Mouse (Mus musculus) forebrain, postnatal 0 days (tissue): Measurements from ENCODE around the gene Vti1b. TPM values are rescaled to one million over a fixed set of nuclear protein-coding genes. Genes with fewer than 3 reads are reported as not detected.

ENCODE experiments used
- ATAC-seq: fragments of 200-750 bp; cut with Nextera tagmentation; 2 replicates; pipeline ENCODE4 v1.8.0; 2017; ENCODE audit warnings: mild to moderate bottlenecking, moderate library complexity
- DNase-seq: peaks from one replicate; pipeline ENCODE4 v3.0.0-alpha.2; 2015
- H3K27ac ChIP-seq: fragments of 300-500 bp; sonication (generic); 2 replicates; pipeline ENCODE4 v1.5.1; 2014; ENCODE audit warnings: low read depth, mild to moderate bottlenecking, antibody characterized with exemption, low read length, moderate library complexity, mixed read lengths
- H3K27me3 ChIP-seq: fragments of 300-500 bp; sonication (generic); 2 replicates; pipeline ENCODE4 v1.6.1; 2014; ENCODE audit warnings: mild to moderate bottlenecking, low read length, mixed read lengths; ENCODE audit not compliant: insufficient read depth
- H3K36me3 ChIP-seq: fragments of 300-500 bp; sonication (generic); 2 replicates; pipeline ENCODE4 v1.6.1; 2014; ENCODE audit warnings: mild to moderate bottlenecking, moderate library complexity; ENCODE audit not compliant: insufficient read depth
- H3K4me1 ChIP-seq: fragments of 300-500 bp; sonication (generic); 2 replicates; pipeline ENCODE4 v1.6.1; 2014; ENCODE audit warnings: antibody characterized with exemption; ENCODE audit not compliant: insufficient read depth
- H3K4me2 ChIP-seq: fragments of 300-500 bp; sonication (generic); 2 replicates; pipeline ENCODE4 v1.6.1; 2014; ENCODE audit warnings: low read depth, mild to moderate bottlenecking, moderate library complexity
- H3K4me3 ChIP-seq: fragments of 300-500 bp; sonication (generic); 2 replicates; pipeline ENCODE4 v1.5.1; 2014; ENCODE audit warnings: low read depth, low read length, mixed read lengths
- H3K9ac ChIP-seq: fragments of 300-500 bp; sonication (generic); 2 replicates; pipeline ENCODE4 v1.6.1; 2014; ENCODE audit warnings: mild to moderate bottlenecking
- H3K9me3 ChIP-seq: fragments of 300-500 bp; sonication (generic); 2 replicates; pipeline ENCODE4 v1.6.1; 2016; ENCODE audit warnings: low read length
- CTCF ChIP-seq: sonication (generic); IDR thresholded peaks from 2 replicates; pipeline ENCODE4 v1.5.1; 2016; ENCODE audit warnings: antibody characterized with exemption, control low read depth, low read depth
- WGBS: fragments of 180-500 bp; shearing (Covaris S2); extraction: QIAGEN DNeasy Blood & Tissue Kit; methylation state at CpG from one replicate; pipeline ENCODE4 v1.1.7; 2014; 5-methylcytosine and 5-hydroxymethylcytosine counted together
- polyA plus RNA-seq: library from polyadenylated mRNA; unstranded; fragments of >200 nt; fragmentation: Nextera tagmentation; extraction: Ambion mirVana; gene quantifications from 2 replicates; pipeline ENCODE4 v1.2.1, GENCODE M21; 2015
- total RNA-seq: library from RNA; depleted of rRNA; stranded (reverse); fragments of >200 nt; gene quantifications from 2 replicates; pipeline ENCODE4 v1.2.3, GENCODE M21; 2014

Vti1b gene
- total and polyA plus RNA-seq, 2 experiments from 2014 or later: 97.6 to 218 TPM

DNA sequence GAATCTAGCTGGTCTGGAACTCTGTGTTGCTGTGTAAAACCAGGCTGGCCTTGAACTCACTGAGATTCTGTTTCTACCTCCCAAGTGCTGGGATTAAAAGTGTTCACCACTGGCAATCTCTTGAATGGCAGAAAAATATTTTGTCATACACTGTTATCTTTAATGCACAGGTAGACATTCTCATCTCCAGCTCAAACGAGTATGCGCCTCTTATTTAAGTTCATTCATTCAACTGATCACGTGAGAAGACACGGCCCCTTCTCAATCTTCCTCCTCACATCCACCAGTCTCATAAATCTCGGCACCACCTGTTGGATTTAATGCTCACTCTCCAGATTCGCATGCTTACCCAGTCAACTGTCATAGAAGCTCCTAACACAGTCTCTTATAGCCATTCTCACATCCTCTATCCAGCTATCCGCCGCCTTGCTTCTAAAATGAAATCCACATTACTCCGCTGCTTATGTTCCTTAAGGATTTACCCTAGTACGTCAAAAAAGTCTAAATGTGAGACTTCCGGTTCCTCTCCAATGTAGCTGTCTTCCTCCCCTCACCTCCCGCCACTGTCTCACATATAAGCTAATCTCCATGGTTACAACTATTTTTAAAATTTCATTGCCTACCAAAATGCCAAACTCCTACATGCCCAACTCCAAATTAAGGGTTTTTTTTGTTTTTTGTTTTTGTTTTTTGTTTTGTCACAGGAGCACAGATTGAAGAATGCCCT, 1.0 kb downstream of the Vti1b start:
- Histone ChIP-seq H3K9ac (peak overlapping the region; percentile 87), H3K4me3 (peak overlapping the region; percentile 96), H3K27ac (no peak overlapping the region), H3K4me2 (peak overlapping the region; percentile 58), H3K9me3 (no peaks in the 10 kb centered on the region), H3K4me1 (peaks cover 6% of the 10 kb centered on the region), H3K27me3 (no peaks in the 10 kb centered on the region), H3K36me3 (peaks cover 21% of the 10 kb centered on the region)
- 33% methylated on average over 12 of the region's 12 CpGs for WGBS
- TF ChIP-seq CTCF: no peak
- DNase-seq: no peak
- ATAC-seq: no peak

DNA sequence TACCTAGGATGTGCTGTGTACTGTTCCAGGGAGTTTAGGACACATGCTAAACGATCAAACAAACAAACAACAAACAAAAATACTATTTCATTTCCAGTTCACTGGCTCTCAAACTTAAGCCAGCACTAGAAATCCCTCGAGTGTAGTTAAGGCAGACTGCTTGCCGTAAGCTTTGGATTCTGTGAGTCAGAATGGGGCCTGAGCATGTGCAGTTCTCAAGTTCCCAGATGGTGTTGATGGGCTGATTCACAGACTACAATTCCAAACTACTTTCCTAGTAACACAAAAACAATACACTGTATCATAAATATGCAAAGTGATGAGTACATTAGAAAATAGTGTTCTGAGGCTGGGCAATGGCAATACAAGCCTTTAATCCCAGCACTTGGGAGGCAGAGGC, 2.0 kb downstream of the Vti1b start:
- DNase-seq (no peak), ATAC-seq (no peak)
- no peaks in the 10 kb centered on the region for H3K9me3 ChIP-seq
- no peak overlapping the region for H3K9ac ChIP-seq
- no peak overlapping the region for H3K4me3 ChIP-seq
- no peaks in the 10 kb centered on the region for H3K27me3 ChIP-seq
- 56% methylated on average over 3 of the region's 3 CpGs for WGBS
- H3K4me1 ChIP-seq: peaks cover 6% of the 10 kb centered on the region
- H3K4me2 ChIP-seq: no peak overlapping the region
- H3K36me3 ChIP-seq: peaks cover 18% of the 10 kb centered on the region
- no peak overlapping the region for H3K27ac ChIP-seq
- TF ChIP-seq CTCF: no peak

DNA sequence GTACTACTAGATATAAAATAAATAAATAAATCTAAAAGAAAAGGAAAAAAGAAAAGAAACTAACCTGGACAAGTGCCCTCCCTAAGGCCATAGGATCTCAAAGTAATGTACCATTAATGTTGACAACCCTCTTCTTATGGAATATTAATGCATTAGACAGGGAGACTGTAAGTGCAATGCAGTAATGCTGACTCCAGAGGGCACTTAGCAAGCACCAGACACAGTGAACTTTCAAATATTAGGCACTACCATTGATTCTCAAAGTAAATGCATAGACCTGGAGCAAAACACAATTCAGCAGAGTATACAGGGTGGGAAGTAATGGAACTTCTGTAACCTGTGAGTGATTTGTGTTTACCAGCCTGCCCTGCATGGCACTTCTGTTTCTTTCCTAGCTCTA, 3.3 kb downstream of the Vti1b start:
- peak; percentile 32 for TF ChIP-seq CTCF
- DNase-seq (no peak), ATAC-seq (no peak)
- Histone ChIP-seq H3K4me1 (peaks cover 6% of the 10 kb centered on the region), H3K4me2 (no peak overlapping the region), H3K4me3 (no peak overlapping the region), H3K27me3 (no peaks in the 10 kb centered on the region), H3K9ac (no peak overlapping the region), H3K36me3 (peaks cover 17% of the 10 kb centered on the region), H3K9me3 (no peaks in the 10 kb centered on the region), H3K27ac (no peak overlapping the region)

DNA sequence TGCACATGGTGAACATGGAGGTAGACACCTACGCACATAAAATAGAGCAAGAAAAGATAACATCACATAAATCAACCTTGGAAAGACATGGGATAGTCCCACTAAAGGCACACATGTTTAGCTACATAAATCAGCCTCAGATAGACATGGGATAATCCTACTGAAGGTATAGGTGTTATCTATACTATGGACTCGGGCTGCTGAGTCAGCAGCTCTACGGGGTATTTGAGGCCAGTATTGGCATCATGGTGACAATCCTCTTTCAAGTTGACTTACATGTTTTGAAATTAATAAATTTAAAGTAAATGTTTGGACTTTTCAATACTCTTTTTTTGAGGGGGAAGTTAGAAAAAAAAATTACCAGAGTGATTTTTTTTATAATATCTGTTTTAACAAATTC, 9.6 kb downstream of the Vti1b start:
- Histone ChIP-seq H3K4me1 (no peaks in the 10 kb centered on the region), H3K27ac (no peak overlapping the region), H3K36me3 (peaks cover 64% of the 10 kb centered on the region), H3K9ac (no peak overlapping the region), H3K27me3 (no peaks in the 10 kb centered on the region), H3K4me2 (no peak overlapping the region), H3K4me3 (no peak overlapping the region), H3K9me3 (no peaks in the 10 kb centered on the region)
- DNase-seq (no peak), ATAC-seq (no peak)
- 97% methylated on average over 3 of the region's 3 CpGs for WGBS
- no peak for TF ChIP-seq CTCF

DNA sequence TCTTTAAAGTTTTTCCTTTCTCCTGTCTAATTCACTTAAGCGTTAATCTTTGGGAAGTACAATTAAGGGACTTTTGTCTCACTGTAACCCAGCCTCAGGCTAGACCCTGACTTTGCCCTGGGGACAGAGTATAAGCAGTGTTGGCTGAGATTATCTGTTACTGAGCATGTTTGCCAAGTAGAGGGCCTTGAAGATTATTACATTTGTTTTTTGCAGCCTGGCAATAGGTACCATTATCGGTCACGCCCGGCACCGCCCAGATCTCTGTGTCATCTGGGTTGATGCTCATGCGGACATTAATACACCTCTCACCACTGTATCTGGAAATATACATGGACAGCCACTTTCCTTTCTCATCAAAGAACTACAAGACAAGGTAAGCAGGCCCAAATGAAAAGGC, 22.8 kb downstream of the Vti1b start:
- WGBS: 97% methylated on average over 6 of the region's 6 CpGs
- H3K36me3 ChIP-seq: peaks cover 7% of the 10 kb centered on the region
- DNase-seq: no peak

DNA sequence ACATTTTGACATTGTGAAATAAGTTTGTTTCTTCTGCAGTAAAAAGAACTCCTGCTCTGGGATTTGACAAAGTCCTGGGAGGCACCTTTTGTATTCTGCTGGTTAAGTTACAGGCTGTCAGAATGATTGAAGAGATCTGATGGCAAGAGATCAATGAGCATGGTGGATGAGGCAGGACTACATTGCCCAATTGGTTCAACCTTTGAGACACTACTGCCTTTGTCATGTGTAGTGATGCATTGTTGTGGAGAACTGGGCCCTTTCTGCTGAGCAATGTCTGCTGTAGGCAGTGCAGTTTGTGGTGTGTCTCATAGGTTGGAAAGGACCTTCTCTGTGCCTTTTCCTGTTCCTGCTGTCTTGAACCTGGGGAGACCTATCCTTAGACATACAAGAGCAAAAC, 31.1 kb downstream of the Vti1b start:
- Histone ChIP-seq H3K27me3 (no peaks in the 10 kb centered on the region), H3K36me3 (0 out of 2 replicates have a peak, but pooled peaks cover 4% of the 10 kb centered on the region), H3K4me2 (no peak overlapping the region), H3K4me3 (no peak overlapping the region), H3K9ac (no peak overlapping the region), H3K4me1 (no peaks in the 10 kb centered on the region), H3K27ac (no peak overlapping the region), H3K9me3 (no peaks in the 10 kb centered on the region)
- TF ChIP-seq CTCF: no peak
- ATAC-seq: no peak
- no peak for DNase-seq

More for the DNA sequence above, 22.8 kb downstream of the Vti1b start:
- no peak for ATAC-seq
- no peak overlapping the region for H3K4me2 ChIP-seq
- no peaks in the 10 kb centered on the region for H3K9me3 ChIP-seq
- H3K27ac ChIP-seq: no peak overlapping the region
- no peaks in the 10 kb centered on the region for H3K4me1 ChIP-seq
- no peak overlapping the region for H3K4me3 ChIP-seq
- H3K27me3 ChIP-seq: no peaks in the 10 kb centered on the region
- no peak overlapping the region for H3K9ac ChIP-seq
- no peak for TF ChIP-seq CTCF

DNA sequence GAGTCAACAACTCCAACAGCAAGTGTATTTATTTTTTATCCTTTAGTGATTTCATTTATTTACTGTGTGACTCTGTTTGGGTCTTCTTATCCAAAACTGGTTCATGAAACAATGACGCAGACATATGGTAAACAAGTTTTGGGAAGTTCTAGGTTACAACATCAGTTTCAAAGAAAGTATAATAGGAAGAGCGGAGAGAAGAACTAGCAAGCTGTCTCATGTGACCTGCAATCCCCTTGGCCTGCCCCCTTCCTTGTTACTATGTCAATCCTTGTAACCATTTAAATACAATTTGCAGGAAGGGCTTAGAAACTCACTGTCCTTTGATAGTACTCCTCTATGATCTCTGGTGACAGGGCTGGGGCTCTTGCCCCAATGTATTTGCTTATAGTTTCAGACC, 31.7 kb downstream of the Vti1b start:
- Histone ChIP-seq H3K4me3 (no peak overlapping the region), H3K4me1 (no peaks in the 10 kb centered on the region), H3K9ac (no peak overlapping the region), H3K9me3 (no peaks in the 10 kb centered on the region), H3K4me2 (no peak overlapping the region), H3K27me3 (no peaks in the 10 kb centered on the region), H3K27ac (no peak overlapping the region), H3K36me3 (0 out of 2 replicates have a peak, but pooled peaks cover 4% of the 10 kb centered on the region)
- no peak for DNase-seq
- ATAC-seq: no peak
- WGBS: 90% methylated on average over 2 of the region's 2 CpGs
- no peak for TF ChIP-seq CTCF
